Mouse (Mus musculus) C2C12 (cell line): Measurements from ENCODE around the gene Tnr.

ENCODE experiments used
- CEBPB ChIP-seq: IDR thresholded peaks from one replicate; pipeline ENCODE4 v1.6.1; 2011; ENCODE audit warnings: low read depth, mild to moderate bottlenecking, control low read depth, moderate library complexity
- CTCF ChIP-seq: IDR thresholded peaks from one replicate; pipeline ENCODE4 v1.5.1; 2011; ENCODE audit not compliant: control insufficient read depth, insufficient read depth, insufficient read length
- MAX ChIP-seq: IDR thresholded peaks from one replicate; pipeline ENCODE4 v1.6.1; 2011; ENCODE audit warnings: mild to moderate bottlenecking, control low read depth
- USF1 ChIP-seq: IDR thresholded peaks from one replicate; pipeline ENCODE4 v1.6.1; 2011; ENCODE audit warnings: low read depth, mild to moderate bottlenecking, control low read depth, moderate library complexity

- no peak for TF ChIP-seq MAX
- no peak for TF ChIP-seq CTCF
- TF ChIP-seq USF1: no peak
- no peak for TF ChIP-seq CEBPB
Measured at GRCm38 (mm10) chr1:159769948-159770347, 246.4 kb downstream of the Tnr start.
